Mouse (Mus musculus) cerebellum, postnatal 4 days (tissue): Measurements from ENCODE around the gene Tbc1d21.
A peak's percentile ranks its signal among the peaks of the same experiment; 100 is the strongest.

ENCODE experiments used
- DNase-seq, 2 experiments: peaks; one replicate each; pipeline ENCODE4 v3.0.0; 2022; ENCODE audit warnings: low spot score in 2 of 2, mixed read lengths in 1 of 2

Gene Tbc1d21

DNA sequence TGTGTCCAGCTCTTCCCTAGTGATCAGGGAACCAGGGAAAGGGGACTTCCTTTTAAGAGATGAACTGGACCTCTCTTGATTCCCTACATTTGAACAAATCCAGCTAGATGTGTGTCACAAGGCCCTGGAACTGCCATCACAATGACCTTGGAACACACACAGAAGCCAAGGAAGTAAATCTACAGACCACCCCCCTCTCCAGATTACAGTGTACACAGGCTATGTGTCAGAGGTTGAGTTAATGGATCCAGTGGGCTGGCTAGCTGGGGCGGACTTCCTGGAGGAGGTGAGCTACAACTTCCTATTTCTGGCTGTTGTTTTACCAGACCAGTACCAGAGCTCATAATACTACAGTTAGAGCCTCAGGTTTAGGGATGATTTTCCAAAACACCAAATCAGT lies at the start of gene Tbc1d21:
TSS of gene Tbc1d21 (minus strand) at position 101 of the 400 bp plus-strand sequence.
- DNase-seq: no peak

- DNase-seq: no peak
Observed at GRCm38 (mm10) chr9:58411556-58411955, 41.3 kb upstream of the Tbc1d21 start.

- DNase-seq: peak; percentile 35 to 85
Observed at GRCm38 (mm10) chr9:58410057-58410735, 39.9 kb upstream of the Tbc1d21 start.

GRCm38 (mm10) chr9:58409247-58409646 lies 39.0 kb upstream of the Tbc1d21 start:
- DNase-seq: peak in 1 of 2 experiments; percentile 40

- DNase-seq: no peak
Observed at GRCm38 (mm10) chr9:58404412-58404811, 34.2 kb upstream of the Tbc1d21 start.

GRCm38 (mm10) chr9:58401371-58402082 lies 31.3 kb upstream of the Tbc1d21 start:
- peak in 1 of 2 experiments; percentile 21 for DNase-seq

DNA sequence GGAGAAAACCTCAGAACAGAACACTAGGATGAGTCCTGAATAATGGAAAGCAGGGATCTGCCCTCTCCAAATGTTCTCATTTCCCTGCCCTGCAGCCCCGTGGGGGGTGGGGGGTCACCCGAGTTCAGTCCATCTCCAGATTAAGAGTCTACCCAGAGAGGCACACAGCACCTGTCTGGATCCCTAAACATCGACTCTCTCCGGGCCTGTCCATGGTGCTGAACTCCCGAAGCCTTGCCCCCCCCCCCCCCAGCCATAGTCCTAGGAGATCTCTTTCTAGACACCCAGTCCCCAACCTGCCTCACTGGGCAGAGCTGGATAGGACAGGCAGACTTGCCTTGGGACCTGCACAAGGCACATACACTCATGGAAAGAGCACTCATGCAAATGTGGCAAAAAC lies 29.4 kb upstream of the Tbc1d21 start:
- no peak for DNase-seq

DNA sequence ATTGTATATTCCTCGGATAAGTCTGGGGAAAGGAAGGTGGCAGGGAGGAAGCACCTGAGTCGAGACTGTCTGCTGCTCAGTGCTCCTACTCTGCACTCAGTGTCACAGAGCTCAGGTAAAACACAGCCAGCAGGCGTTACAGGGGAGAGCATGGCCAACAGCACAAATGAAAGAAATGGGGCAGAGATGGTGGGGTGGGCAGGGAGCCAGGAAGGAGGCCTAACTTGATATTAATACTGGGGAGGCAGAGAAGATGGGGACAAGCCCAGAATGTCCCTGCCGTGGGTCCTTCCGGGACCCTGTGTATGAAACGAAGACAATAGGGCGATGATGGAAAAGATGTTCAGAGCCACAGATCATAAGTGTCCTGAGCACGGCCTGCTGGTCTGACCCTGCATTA lies 24.4 kb upstream of the Tbc1d21 start:
- DNase-seq: no peak

- peak in 1 of 2 experiments; percentile 44 for DNase-seq
Observed at GRCm38 (mm10) chr9:58393875-58394274, 23.6 kb upstream of the Tbc1d21 start.

GRCm38 (mm10) chr9:58388381-58388780 lies 18.1 kb upstream of the Tbc1d21 start:
- DNase-seq: no peak

GRCm38 (mm10) chr9:58378878-58379277 lies 8.6 kb upstream of the Tbc1d21 start:
- DNase-seq: no peak

DNA sequence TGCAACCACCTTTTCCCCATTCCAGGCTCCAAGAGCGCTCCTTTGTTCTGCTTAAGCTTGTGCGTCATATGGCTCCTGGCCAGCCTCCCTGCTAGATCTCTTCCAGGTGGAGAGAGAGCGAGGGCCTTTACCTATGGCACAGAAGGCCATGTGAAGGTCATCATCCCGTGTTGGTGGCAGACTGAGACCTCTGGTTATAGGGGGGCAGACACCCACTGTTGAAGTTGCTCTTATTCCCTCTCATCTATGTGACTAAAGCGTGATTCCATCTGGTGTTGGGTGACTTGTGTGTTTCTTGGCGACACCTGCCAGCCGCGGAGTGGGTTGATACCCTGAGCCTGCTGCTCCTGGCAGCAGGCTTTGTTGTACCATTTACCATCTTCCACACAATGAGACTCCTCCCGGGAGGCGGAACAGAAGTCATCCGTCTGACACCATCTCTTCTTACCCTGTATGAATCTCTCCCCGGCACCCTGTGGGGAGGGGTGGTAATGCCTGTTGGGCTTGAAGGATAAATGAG lies 3.7 kb upstream of the Tbc1d21 start:
- no peak for DNase-seq

GRCm38 (mm10) chr9:58371914-58372313 lies 1.7 kb upstream of the Tbc1d21 start:
- DNase-seq: no peak

GRCm38 (mm10) chr9:58369644-58370043 lies 611 bp downstream of the Tbc1d21 start:
- DNase-seq: no peak

GRCm38 (mm10) chr9:58364325-58364724 lies 5.9 kb downstream of the Tbc1d21 start:
- no peak for DNase-seq

DNA sequence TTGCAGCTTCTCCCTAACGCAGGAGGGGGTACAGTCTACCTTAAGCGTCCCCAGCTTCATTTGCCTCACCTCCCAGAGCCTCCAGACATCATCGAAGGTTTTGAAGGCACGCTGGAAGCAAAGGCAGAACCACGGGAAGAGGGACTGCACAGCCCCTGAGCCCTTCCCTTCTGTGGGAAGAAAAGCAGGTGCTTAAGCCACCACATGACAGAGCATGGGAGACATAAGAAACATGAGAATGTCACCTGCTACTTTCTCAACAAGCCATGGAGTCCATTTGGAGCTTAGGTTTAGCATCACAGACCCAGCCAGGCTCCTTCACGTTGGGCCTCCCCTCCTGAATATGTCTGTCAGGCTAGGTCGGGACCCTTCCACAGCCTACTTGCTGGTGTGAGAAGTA lies 8.3 kb downstream of the Tbc1d21 start:
- DNase-seq: no peak

DNA sequence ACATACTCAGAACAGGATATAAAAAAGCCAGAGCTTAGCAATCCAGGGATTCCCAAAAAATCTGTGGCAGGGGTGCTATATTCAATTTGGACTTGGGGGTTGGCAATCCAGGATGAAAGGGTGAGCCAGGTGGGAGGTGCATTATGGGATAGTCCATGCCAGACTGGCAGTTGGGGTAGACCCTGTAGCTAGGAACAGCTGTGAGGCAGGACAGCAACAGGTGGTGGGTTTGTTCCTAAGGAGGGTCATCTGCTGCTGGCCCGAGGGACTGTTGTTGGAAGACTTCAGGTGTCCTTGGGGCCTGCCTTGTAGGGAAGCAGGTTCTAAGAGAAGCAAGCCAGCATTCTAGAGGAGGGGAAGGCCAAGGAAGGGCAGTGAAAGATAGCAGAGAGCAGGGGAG lies 8.9 kb downstream of the Tbc1d21 start:
- no peak for DNase-seq

DNA sequence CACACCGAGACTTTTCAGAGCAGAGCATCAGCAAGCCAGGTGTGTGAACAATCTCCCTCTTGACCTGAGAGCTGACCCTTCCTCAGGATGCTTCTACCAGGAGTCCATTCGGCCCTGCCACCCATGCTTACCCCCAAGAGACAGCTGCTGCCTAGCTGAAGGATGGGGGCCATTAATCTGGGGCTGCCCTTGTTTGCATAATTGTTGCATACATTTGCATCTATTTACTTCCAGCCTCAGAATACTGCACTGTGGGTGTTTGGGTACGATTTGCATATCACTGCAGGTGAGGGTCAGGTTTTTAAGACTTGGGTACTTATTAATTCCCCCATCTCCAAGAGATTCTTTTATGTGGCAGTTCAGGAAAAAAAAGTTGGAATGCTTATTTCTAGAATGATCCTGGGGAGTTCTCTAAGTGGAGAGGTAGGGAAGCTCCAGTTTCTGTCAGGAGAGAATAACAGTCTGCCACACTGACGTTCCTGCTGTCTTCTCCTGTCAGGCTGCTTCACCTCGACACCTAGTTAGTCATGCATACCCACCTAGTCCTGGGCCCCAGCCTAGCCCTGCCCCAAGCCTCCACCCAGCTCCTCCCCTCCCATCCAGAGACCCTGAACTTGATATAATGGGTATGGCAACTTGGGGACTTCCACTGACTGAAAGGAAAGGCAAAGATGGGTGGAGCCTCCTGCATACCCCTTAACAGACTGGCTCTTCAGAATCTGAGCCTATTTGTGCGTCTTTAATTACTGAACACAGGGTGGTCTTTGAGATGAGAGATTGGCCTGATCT lies 14.8 kb downstream of the Tbc1d21 start:
- DNase-seq: no peak

GRCm38 (mm10) chr9:58354701-58355100 lies 15.6 kb downstream of the Tbc1d21 start:
- DNase-seq: no peak

DNA sequence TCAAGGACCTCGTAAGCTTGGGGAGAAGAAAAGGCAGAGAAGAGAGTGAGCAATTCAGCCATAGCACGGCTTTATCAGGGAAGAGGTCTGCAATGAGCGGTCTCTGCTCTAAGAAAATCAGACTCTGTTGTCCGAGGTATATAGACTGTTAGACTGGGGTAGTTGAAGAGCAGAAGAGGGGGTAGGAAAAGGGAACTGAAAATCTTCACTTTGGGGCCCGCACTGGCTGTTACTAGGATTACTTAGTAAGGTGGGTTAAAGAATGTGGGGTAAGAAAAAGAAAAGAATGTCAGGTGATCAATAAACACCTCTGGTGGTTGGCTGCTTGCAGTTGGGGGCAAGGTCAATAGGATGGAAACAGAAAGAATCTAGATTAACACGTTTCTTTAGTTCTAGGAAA lies 17.0 kb downstream of the Tbc1d21 start:
- DNase-seq: no peak

- DNase-seq: no peak
Observed at GRCm38 (mm10) chr9:58347795-58348194, 22.5 kb downstream of the Tbc1d21 start.

DNA sequence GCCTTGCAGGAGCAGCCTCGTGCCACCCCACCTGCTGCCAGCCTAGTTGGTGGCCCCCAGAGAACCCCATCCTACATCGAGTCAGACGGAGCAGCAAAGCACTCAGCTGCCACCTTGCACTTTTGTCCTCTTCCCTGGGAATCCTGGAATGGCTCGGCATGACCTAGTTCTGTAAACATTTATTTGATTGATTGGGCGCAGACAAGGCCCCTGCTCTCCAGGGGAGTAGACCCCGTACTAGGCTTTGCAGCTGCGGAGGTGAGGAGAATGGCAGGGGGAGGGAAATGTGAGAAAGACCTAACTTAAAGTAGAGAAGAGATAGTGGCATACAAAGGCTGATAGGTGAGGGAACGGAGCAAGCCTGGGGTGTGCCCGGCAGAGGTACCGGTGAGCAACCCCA lies 23.8 kb downstream of the Tbc1d21 start:
- DNase-seq: no peak
